Mouse (Mus musculus) E14TG2a.4 (cell line): ENCODE measurements around the gene Zic4.

Experiments used
- CTCF ChIP-seq: conservative IDR thresholded peaks from 2 replicates; pipeline ENCODE4 v1.5.1; 2014; ENCODE audit warnings: low read length
- NANOG ChIP-seq: IDR thresholded peaks from 2 replicates; pipeline ENCODE4 v1.6.1; 2014; ENCODE audit warnings: borderline replicate concordance, low read length, mixed read lengths
- POU5F1 ChIP-seq: IDR thresholded peaks from 2 replicates; pipeline ENCODE4 v1.6.1; 2014; ENCODE audit warnings: low read length, borderline replicate concordance

DNA sequence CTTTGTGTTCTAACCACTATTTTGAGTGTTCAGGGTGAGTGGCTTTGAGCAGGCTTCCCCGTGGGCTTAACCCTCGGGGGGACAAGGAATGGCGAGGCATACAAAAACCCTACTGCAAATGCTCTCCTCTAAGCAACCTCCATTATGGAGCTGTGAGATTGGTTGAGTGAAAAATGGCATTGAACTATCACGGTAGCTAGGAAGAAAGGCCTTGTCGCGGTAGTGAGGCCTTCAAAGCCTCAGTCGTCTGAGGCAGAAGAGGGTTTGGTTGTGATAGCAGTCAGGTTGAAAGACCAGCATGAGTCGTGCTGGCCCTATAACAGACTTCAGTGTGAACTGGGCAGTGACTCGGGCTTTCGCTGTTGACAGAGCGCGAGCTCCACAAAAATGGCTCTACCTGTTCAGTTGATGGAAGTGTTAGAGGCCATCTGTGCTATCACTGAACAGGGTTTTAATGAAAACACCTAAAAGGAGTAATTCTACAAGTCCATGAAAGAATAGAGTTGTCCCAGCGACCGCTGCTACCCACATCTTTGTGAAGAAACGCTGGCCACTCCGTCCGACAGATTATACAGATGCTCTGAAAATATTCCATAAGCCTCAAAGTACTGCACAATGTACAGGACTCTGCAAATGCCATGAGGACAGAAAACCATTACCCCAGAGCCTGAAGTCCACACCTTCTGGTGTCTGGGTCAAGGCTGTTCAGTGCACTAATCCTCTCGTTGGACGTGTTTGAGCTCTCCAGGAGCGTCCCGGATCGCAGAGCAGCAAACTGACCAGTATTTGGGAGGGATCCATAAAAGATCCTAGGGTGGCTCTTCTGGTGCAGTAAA lies 7.6 kb upstream of the Zic4 start:
- TF ChIP-seq CTCF (no peak), NANOG (no peak), POU5F1 (no peak)
